Mouse (Mus musculus) forebrain, embryonic 13.5 days (tissue): ENCODE data around the gene Rcn2. TPM values are rescaled to one million over a fixed set of nuclear protein-coding genes. Genes with fewer than 3 reads are reported as not detected.
A peak's percentile ranks its signal among the peaks of the same experiment; 100 is the strongest.
"Not testable (repeated sequence)": the region's sequence is repeated elsewhere in the genome, so short reads cannot be mapped to it uniquely, and the experiment has no call there.

Experiments
- ATAC-seq: fragments of 200-750 bp; cut with Nextera tagmentation; 2 replicates; pipeline ENCODE4 v1.8.0; 2017
- H3K27ac ChIP-seq: fragments of 300-500 bp; sonication (generic); 2 replicates; pipeline ENCODE4 v1.5.1; 2015; ENCODE audit warnings: inconsistent platforms, mild to moderate bottlenecking, moderate library complexity
- H3K27me3 ChIP-seq: fragments of 300-500 bp; sonication (generic); 2 replicates; pipeline ENCODE4 v1.6.1; 2015; ENCODE audit warnings: mild to moderate bottlenecking, inconsistent platforms
- H3K36me3 ChIP-seq: fragments of 300-500 bp; sonication (generic); 2 replicates; pipeline ENCODE4 v1.6.1; 2015; ENCODE audit warnings: mild to moderate bottlenecking, inconsistent platforms; ENCODE audit not compliant: poor library complexity, severe bottlenecking
- H3K4me1 ChIP-seq: fragments of 300-500 bp; sonication (generic); 2 replicates; pipeline ENCODE4 v1.6.1; 2015; ENCODE audit warnings: inconsistent platforms
- H3K4me2 ChIP-seq: fragments of 300-500 bp; sonication (generic); 2 replicates; pipeline ENCODE4 v1.6.1; 2015; ENCODE audit warnings: inconsistent platforms, mild to moderate bottlenecking, moderate library complexity
- H3K4me3 ChIP-seq: fragments of 300-500 bp; sonication (generic); 2 replicates; pipeline ENCODE4 v1.5.1; 2015; ENCODE audit warnings: mild to moderate bottlenecking, inconsistent platforms
- H3K9ac ChIP-seq: fragments of 300-500 bp; sonication (generic); 2 replicates; pipeline ENCODE4 v1.6.1; 2015; ENCODE audit warnings: mild to moderate bottlenecking, inconsistent platforms
- H3K9me3 ChIP-seq: fragments of 300-500 bp; sonication (generic); replicated peaks from 2 replicates; pipeline ENCODE4 v1.6.1; 2016; ENCODE audit warnings: inconsistent platforms
- WGBS: fragments of 180-500 bp; shearing (Covaris S2); methylation state at CpG from one replicate; pipeline ENCODE4 v1.1.7; 2015; 5-methylcytosine and 5-hydroxymethylcytosine counted together
- polyA plus RNA-seq: library from polyadenylated mRNA; unstranded; fragments of >200 nt; fragmentation: Nextera tagmentation; extraction: Ambion mirVana; gene quantifications from 2 replicates; pipeline ENCODE4 v1.2.1, GENCODE M21; 2015

Gene Rcn2
- polyA plus RNA-seq: 328 and 339 TPM in 2 replicates

DNA sequence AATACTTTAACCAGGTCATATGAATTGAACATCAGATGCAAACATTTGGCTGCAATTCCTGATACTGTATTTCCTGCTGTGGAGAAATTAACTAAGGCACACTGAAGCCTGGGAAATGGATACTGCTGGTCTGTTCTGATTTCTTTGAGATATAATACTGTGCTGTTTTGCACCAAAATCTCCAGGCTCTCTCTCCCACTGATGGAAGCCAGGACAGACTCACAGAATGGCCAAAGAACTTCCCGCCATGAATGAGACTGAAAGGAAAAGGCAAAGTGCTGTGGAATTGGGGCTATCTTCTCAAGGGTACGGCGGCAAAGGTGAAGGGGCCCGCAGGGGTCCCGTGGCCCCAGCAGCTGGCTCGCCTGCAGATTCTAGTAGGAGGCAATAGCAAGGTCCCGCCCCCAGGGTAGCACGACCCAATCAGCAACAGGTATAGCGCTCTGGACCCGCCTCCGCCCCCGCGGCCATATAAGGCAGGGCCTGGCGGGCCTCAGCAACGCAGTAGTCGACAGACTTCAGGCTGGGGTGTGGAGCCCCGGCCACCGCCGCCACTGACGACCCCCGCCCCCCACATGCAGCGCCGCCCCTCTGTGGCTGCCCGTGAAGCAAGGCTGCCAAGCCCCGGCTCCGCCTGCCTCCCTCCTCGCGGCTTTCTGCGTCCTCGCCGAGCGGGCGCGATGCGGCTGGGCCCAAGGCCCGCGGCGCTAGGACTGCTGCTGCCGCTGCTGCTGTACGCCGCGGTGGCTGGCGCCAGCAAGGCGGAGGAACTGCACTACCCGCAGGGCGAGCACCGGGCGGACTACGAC lies at the start of gene Rcn2:
Gene Rcn2, plus strand, starts transcription at position 474 of the 809 bp plus-strand sequence.
- Histone ChIP-seq H3K4me3 (peak within 1 kb of the TSS; percentile 66), H3K9ac (peak within 1 kb of the TSS; percentile 98), H3K9me3 (no peaks in the 10 kb centered on the region), H3K4me2 (peak within 1 kb of the TSS; percentile 73), H3K27me3 (no peaks in the 10 kb centered on the region), H3K36me3 (peaks cover 19% of the 10 kb centered on the region), H3K4me1 (peaks cover 18% of the 10 kb centered on the region), H3K27ac (peak within 1 kb of the TSS; percentile 97)
- peak; percentile 100 for ATAC-seq
- under 1% methylated on average over 35 of the region's 49 CpGs for WGBS

DNA sequence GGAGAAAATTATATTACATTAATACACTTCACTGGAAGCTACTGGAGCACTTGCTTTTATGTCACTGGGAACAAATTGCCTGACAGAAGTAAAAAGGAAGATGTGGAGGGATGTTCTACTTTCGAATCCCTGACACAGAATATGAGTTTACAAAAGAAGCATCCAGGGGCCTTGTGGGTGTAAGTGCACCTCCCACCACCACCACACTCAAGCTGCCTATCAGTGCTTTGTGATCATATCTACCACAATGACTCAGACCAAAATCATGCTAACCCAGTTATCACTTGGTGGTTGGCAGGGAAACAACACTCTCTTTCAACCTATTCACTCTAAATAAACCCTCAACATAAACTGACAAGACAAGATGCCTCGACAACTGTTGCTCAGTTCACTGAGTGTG lies 37.0 kb upstream of the Rcn2 start:
- not testable (repeated sequence) for ATAC-seq, H3K36me3 ChIP-seq, H3K4me1 ChIP-seq, H3K9me3 ChIP-seq, H3K27ac ChIP-seq, H3K4me3 ChIP-seq, H3K9ac ChIP-seq, H3K4me2 ChIP-seq, H3K27me3 ChIP-seq
- WGBS: 75% methylated on average over 1 of the region's 2 CpGs

DNA sequence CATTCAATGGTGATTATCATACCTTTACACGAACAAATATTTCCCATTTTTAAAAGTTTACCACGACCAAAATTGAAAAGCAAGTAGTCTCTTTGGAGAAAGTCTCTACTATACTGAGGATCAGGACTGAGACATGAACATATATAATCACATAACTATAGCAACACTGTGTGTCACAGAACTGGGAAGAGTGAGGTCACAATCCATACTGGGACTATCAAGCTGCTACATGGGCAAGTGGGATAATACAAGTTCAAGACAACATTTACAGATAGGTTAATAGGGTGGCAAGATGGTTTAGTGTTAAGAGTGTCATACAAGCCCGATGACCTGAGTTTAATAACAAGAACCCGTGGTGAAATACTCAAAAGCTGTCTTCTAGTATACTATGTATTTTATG lies 31.2 kb upstream of the Rcn2 start, which contains the start of gene 4930563M21Rik:
Gene 4930563M21Rik, minus strand, starts transcription at position 101 of the 400 bp plus-strand sequence.
- Histone ChIP-seq H3K4me3 (no peak within 1 kb of the TSS), H3K9me3 (no peaks in the 10 kb centered on the region), H3K36me3 (no peaks in the 10 kb centered on the region), H3K27me3 (no peaks in the 10 kb centered on the region), H3K9ac (no peak within 1 kb of the TSS), H3K27ac (no peak within 1 kb of the TSS), H3K4me1 (no peaks in the 10 kb centered on the region), H3K4me2 (no peak within 1 kb of the TSS)
- no peak for ATAC-seq
- 77% methylated on average over 4 of the region's 4 CpGs for WGBS

DNA sequence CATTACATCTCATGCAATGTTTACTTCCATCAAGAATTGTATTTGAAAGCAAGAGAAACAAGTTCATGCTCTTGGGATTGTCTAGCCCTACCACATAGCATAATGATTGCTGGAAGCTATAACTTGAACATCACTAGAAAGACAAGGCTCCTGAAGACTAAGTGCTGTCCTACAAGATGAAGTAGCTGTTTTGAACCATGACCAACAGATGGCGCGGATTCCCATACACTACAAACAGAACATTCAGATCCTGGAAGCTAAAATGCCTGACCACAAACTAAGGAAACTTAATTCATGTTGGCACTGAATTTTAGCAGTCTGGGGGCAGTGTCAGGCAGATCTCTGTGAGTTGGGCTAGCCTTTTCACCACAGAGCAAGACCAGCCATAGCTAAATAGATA lies 16.9 kb upstream of the Rcn2 start:
- Histone ChIP-seq H3K27ac (no peak overlapping the region), H3K9me3 (no peaks in the 10 kb centered on the region), H3K9ac (no peak overlapping the region), H3K4me2 (no peak overlapping the region), H3K4me3 (no peak overlapping the region), H3K27me3 (no peaks in the 10 kb centered on the region), H3K36me3 (no peaks in the 10 kb centered on the region), H3K4me1 (no peaks in the 10 kb centered on the region)
- WGBS: 64% methylated on average over 2 of the region's 2 CpGs
- ATAC-seq: no peak

DNA sequence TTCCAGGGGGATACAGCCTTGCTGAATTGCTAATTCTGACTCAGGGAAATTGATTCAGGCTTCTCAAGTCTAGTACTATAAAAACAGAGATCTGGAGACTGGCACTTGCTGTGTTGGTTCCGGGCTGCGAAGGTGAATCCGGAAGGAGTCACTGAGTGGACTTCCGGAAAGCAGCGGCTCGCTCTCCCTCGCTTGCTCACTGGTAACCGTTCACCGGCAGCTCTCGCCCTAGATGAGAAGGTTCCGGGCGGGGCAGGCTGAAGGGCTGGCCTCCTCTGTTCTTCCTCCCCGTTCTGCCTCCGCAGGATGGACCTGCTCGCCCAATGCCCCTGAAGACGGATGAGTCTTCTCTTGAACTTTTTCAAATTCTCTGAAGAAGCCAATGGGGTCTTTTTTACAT lies 14.4 kb upstream of the Rcn2 start:
- Histone ChIP-seq H3K4me3 (no peak overlapping the region), H3K9me3 (no peaks in the 10 kb centered on the region), H3K36me3 (no peaks in the 10 kb centered on the region), H3K4me1 (no peaks in the 10 kb centered on the region), H3K4me2 (no peak overlapping the region), H3K27ac (no peak overlapping the region), H3K9ac (no peak overlapping the region), H3K27me3 (no peaks in the 10 kb centered on the region)
- ATAC-seq: no peak
- WGBS: 88% methylated on average over 16 of the region's 16 CpGs

DNA sequence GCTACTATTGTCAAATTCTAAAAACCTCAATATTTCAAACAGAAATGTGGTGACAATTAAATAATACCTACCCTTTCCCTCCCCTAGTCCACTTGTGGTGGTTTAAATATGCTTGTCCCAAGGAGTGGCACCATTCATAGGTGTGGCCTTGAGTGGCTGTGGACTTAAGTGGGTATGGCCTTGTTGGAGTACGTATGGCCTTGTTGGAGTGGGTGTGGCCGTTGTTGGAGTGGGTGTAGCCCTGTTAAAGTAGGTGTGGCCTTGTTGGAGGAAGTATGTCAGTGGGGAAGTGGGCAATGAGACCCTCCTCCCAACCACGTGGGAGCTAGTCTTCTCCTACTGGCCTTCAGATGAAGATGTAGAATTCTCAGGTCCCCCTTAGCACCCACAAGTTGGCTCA lies 9.4 kb upstream of the Rcn2 start:
- H3K27me3 ChIP-seq: no peaks in the 10 kb centered on the region
- no peaks in the 10 kb centered on the region for H3K36me3 ChIP-seq
- H3K4me2 ChIP-seq: no peak overlapping the region
- H3K4me1 ChIP-seq: no peaks in the 10 kb centered on the region
- ATAC-seq: no peak
- no peak overlapping the region for H3K4me3 ChIP-seq
- H3K9me3 ChIP-seq: no peaks in the 10 kb centered on the region
- WGBS: 75% methylated on average over 3 of the region's 3 CpGs
- no peak overlapping the region for H3K27ac ChIP-seq
- no peak overlapping the region for H3K9ac ChIP-seq

DNA sequence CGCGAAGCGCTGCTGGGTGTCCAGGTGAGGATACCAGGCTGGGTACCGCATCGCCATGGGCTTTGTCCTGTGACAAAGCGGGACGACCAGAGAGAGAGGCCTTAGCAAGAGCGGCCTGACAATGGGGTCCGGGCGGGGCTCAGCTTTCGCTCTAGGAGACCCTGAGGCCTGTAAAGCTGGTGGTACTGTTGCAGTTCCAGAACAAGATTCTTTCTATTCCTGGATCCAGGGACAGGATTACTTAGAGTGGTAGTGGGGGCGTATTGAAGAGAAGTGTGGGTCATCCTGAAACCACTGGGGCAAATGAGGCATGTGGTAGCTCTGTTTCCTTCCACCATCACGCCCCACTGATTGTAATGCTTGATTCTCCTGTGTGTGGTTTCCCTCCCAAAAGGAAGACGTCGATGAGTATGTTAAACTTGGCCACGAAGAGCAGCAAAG lies 556 bp downstream of the Rcn2 start:
- Histone ChIP-seq H3K9ac (peak overlapping the region; percentile 98), H3K4me1 (peaks cover 18% of the 10 kb centered on the region), H3K27ac (peak overlapping the region; percentile 97), H3K4me3 (peak overlapping the region; percentile 66), H3K9me3 (no peaks in the 10 kb centered on the region), H3K36me3 (peaks cover 19% of the 10 kb centered on the region), H3K4me2 (peak overlapping the region; percentile 73), H3K27me3 (no peaks in the 10 kb centered on the region)
- under 1% methylated on average over 16 of the region's 16 CpGs for WGBS
- peak; percentile 82 for ATAC-seq

DNA sequence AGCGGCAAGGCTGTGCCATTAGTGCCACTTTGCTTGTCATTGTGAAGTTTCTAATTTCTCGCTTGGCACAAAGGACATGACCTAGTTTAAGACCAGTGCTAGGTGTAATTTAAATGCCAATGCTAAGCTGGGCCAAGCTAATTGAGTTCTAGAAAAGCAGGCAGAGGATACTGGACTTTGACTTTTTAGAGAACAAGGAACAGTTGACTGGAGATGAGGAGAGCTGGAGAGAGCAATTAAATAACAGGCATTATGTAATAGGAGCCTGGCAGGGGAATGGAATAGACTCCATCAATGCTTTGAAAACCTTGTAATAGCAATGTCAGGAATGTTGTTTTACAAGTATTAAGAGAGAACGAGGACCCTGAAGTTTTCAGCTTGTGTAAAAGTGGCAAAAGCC lies 12.2 kb downstream of the Rcn2 start:
- Histone ChIP-seq H3K9ac (no peak overlapping the region), H3K4me2 (no peak overlapping the region), H3K4me1 (no peaks in the 10 kb centered on the region), H3K27me3 (no peaks in the 10 kb centered on the region), H3K9me3 (no peaks in the 10 kb centered on the region), H3K36me3 (peaks cover 66% of the 10 kb centered on the region), H3K27ac (no peak overlapping the region), H3K4me3 (no peak overlapping the region)
- 64% methylated on average over 3 of the region's 3 CpGs for WGBS
- no peak for ATAC-seq

DNA sequence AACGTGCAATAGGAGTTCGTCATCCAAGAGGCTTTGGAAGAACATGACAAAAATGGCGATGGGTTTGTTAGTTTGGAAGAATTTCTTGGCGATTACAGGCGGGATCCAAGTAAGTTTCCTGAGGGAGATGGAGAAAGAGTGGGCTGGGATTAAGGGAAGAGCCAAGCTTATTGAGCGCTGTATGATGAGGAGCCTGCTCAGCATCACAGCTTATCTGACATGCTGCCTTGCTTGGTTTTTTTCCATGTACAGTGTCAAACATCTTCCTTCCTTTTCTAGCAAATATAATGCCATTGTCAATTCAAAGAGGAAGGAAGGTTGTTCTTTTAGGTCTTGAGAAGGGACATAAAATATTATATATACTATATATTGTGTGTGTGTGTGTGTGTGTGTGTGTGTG lies 14.5 kb downstream of the Rcn2 start:
- Histone ChIP-seq H3K36me3 (peaks cover 82% of the 10 kb centered on the region), H3K27me3 (no peaks in the 10 kb centered on the region), H3K27ac (no peak overlapping the region), H3K4me1 (no peaks in the 10 kb centered on the region), H3K9me3 (no peaks in the 10 kb centered on the region), H3K4me2 (no peak overlapping the region), H3K9ac (no peak overlapping the region), H3K4me3 (no peak overlapping the region)
- 95% methylated on average over 6 of the region's 6 CpGs for WGBS
- ATAC-seq: no peak

DNA sequence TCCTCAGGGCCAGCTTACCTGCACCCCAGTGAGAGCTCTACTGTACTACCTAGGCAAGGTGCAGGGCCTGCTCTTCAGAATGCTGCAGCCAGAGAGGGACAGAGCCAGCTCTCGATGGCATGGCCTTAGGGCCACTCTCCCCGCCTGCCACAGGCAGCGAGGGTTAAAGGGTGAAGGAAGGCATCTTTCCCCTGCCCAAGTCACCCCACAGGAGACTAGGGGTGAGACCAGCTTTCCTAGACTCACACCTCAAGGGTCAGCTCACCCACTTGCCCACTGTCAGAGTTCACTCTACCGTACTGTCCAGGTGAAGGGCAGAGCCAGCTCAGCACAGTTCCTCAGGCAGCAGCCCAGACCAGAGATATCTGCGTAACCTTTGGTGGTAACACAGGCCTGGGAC lies 20.7 kb downstream of the Rcn2 start:
- Histone ChIP-seq H3K36me3 (peaks cover 81% of the 10 kb centered on the region), H3K9me3 (no peaks in the 10 kb centered on the region), H3K4me3 (no peak overlapping the region), H3K27ac (no peak overlapping the region), H3K4me1 (no peaks in the 10 kb centered on the region), H3K4me2 (no peak overlapping the region), H3K9ac (no peak overlapping the region), H3K27me3 (no peaks in the 10 kb centered on the region)
- ATAC-seq: no peak
- 94% methylated on average over 5 of the region's 5 CpGs for WGBS

DNA sequence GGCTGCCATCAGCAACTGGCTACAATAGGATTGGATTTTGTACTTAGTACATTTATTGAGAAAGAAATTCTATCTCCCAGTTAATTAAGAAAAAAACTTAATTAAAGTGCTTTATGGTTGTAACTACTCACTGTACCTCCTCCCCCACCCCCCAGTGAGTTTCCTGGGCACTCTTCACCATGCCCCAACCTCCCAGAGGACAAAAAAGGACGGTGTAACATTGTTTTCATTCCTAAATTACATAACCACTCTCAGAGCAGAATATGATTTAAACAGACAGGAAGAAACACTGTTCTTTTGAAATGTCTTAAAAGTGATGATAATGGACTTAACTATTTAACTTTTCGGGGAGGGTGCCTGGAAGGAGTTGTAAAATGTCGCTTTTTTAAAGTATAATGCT lies 23.4 kb downstream of the Rcn2 start:
- WGBS: 86% methylated on average over 3 of the region's 3 CpGs
- Histone ChIP-seq H3K9me3 (no peaks in the 10 kb centered on the region), H3K36me3 (peaks cover 83% of the 10 kb centered on the region), H3K4me1 (no peaks in the 10 kb centered on the region), H3K27ac (no peak overlapping the region), H3K27me3 (no peaks in the 10 kb centered on the region), H3K4me2 (no peak overlapping the region), H3K4me3 (no peak overlapping the region), H3K9ac (no peak overlapping the region)
- ATAC-seq: no peak

DNA sequence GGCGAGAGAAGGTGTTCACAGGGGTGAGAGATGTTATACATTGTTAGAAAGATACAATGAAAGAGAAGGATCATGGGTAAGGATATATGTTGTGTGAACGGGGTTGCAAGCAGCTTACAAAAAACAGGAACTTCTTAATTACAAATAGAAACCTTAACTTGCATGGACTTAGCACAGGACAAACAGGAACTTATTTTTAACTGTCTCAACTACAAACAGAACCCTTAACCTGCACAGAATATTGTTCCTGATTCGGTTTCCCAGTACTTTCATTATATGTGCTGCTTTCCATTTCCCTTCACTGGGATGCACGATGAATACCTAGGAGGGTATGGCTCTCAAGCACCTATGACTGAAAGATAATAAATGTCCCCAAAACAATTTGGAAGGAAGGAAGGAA lies 26.3 kb downstream of the Rcn2 start:
- Histone ChIP-seq H3K27me3 (no peaks in the 10 kb centered on the region), H3K9me3 (no peaks in the 10 kb centered on the region), H3K9ac (no peak overlapping the region), H3K4me1 (no peaks in the 10 kb centered on the region), H3K27ac (no peak overlapping the region), H3K4me2 (no peak overlapping the region), H3K4me3 (no peak overlapping the region), H3K36me3 (peaks cover 78% of the 10 kb centered on the region)
- WGBS: 89% methylated on average over 4 of the region's 4 CpGs
- no peak for ATAC-seq

DNA sequence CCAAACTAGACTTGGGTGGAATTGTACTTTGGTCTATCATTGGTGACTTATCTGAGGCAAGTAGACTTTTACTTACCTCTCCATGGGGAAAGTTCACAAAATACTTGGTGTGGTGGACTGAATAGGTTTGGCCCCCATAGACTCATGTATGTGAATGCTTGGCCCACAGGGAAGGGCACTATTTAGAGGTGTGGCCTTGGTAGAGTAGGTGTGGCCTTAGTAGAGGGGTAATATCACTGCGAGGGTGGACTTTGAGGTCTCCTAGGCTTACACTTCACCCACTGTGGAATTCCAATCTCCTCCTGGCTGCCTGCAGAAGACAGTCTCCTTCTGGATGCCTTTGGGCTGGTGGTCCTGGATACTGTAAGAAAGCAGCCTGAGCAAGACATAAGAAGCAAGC lies 27.0 kb downstream of the Rcn2 start:
- ATAC-seq: no peak
- H3K27me3 ChIP-seq: no peaks in the 10 kb centered on the region
- H3K4me1 ChIP-seq: no peaks in the 10 kb centered on the region
- WGBS: 95% methylated on average over 1 of the region's 1 CpGs
- peaks cover 73% of the 10 kb centered on the region for H3K36me3 ChIP-seq
- no peak overlapping the region for H3K27ac ChIP-seq
- H3K4me2 ChIP-seq: no peak overlapping the region
- H3K4me3 ChIP-seq: no peak overlapping the region
- H3K9me3 ChIP-seq: no peaks in the 10 kb centered on the region
- no peak overlapping the region for H3K9ac ChIP-seq
